Mouse (Mus musculus) cerebellum, adult 2 months (tissue): ENCODE results near the gene Pqlc2.

ENCODE experiments used
- CTCF ChIP-seq: fragments of 200-500 bp; IDR thresholded peaks from 2 replicates; pipeline ENCODE4 v1.5.1; 2011; ENCODE audit warnings: low read depth, mild to moderate bottlenecking, control low read depth, low read length, moderate library complexity, borderline replicate concordance; ENCODE audit not compliant: insufficient read depth
- POLR2A ChIP-seq: fragments of 200-500 bp; IDR thresholded peaks from 2 replicates; pipeline ENCODE4 v1.6.1; 2011; ENCODE audit warnings: low read length, control low read depth, borderline replicate concordance; ENCODE audit not compliant: insufficient read depth

DNA sequence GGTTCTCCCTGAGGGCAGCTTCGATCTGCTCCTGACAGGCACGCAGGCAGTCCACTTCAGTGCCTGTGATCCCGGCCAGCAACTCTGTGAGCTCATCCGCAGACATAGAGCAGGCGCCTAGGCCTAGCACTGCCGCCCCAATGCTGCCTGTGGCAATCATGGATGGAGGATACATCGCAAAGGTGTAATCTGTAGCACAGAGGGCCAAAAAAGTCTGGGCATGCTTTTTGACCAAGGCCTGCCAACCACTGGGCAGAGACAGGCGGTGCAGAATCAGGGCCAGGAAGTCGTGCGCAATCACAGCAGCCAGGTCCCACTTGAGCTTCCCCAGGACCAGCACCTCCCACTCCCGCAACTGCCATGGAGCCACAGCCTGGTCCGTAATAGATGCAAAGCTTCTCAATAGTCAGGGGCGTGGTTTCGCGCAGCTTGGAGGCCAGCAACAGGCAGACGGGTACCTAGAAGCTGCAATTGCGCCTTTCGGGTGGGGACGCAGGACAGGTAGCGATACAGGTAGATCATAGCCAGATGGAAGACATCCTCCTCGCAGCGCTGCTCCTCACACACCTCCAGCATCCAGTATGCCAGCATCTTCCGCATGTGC, 35.0 kb upstream of the Pqlc2 start:
- no peak for TF ChIP-seq CTCF
- no peak for TF ChIP-seq POLR2A
